Mouse (Mus musculus): ENCODE data around the gene Tln1.

The Tln1 gene

DNA sequence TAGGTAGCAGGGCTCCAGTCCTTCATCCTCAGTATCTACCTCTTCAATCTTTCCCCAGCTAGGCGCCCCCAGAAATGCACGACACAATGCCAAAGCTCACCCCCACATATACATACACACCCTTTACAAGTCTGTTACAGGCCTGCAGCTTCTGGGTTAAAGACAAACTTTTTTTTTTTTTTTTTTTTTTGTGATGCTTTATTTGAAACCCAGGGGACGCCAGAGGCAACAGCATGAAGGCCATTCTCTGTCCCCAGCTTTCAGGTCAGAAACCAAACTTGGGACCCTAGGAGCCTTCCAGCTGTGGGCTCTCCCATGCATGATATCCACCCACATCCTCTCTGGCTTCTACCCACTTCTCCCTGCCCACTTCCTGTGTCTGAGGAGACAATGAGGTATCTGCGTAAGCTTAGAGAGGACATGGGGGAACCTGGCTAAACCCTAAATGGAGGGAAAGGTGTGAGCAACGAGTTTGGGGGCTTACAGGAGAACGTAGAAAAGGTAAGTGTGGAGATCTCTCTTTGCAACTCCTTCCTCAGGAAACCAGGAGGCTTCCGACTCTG lies 80.5 kb downstream of the Tln1 start:
- TF ChIP-seq POU5F1 (IDR thresholded peaks at IDR 0.05; ENCODE audit: borderline replicate concordance, low read length) (no peak), CTCF (conservative IDR thresholded peaks at IDR 0.05; ENCODE audit: low read length) (no peak), NANOG (IDR thresholded peaks at IDR 0.05; ENCODE audit: borderline replicate concordance, low read length) (no peak)
- H3K27me3 ChIP-seq (ENCODE audit: insufficient read depth, low read length): 0 out of 2 replicates have a peak, but pooled peaks cover 3% of the 10 kb centered on the region
- no peak overlapping the region for H3K4me3 ChIP-seq (replicated peaks; ENCODE audit: low read length)
- no peaks in the 10 kb centered on the region for H3K36me3 ChIP-seq (ENCODE audit: insufficient read depth, low read length)
- peaks cover 20% of the 10 kb centered on the region for H3K4me1 ChIP-seq (replicated peaks; ENCODE audit: low read depth, low read length)
- H3K9me3 ChIP-seq (ENCODE audit: low read length): no peaks in the 10 kb centered on the region
